Mouse (Mus musculus): ENCODE measurements around the gene Armh1. TPM values are rescaled to one million over a fixed set of nuclear protein-coding genes. Genes with fewer than 3 reads are reported as not detected.
"Not testable (repeated sequence)": the region's sequence is repeated elsewhere in the genome, so short reads cannot be mapped to it uniquely, and the experiment has no call there.

The Armh1 gene
- polyA plus RNA-seq, 1 experiment from 2014 or later = not detected

- not testable (repeated sequence) for H3K36me3 ChIP-seq (ENCODE audit: control insufficient read depth, insufficient read depth, low read length); H3K4me3 ChIP-seq (ENCODE audit: low read depth, low read length); H3K9ac ChIP-seq (ENCODE audit: low read depth, low read length); H3K4me1 ChIP-seq (replicated peaks; ENCODE audit: control insufficient read depth, insufficient read depth, low read length); H3K27me3 ChIP-seq (ENCODE audit: control insufficient read depth, insufficient read depth, low read length); DNase-seq (ENCODE audit: low spot score); H3K9me3 ChIP-seq (ENCODE audit: control insufficient read depth, low read length); ATAC-seq (ENCODE audit: low FRiP score); H3K27ac ChIP-seq (ENCODE audit: low read depth, low read length); H3K4me2 ChIP-seq (replicated peaks; ENCODE audit: low read depth, low read length)
- WGBS = 80% methylated on average over 6 of the region's 6 CpGs
Observed at GRCm38 (mm10) chr4:117259909-117260308, 8.0 kb upstream of the Armh1 start.

- Histone ChIP-seq H3K9ac (ENCODE audit: low read depth, low read length) (no peak overlapping the region), H3K27ac (ENCODE audit: low read depth, low read length) (no peak overlapping the region), H3K27me3 (ENCODE audit: control insufficient read depth, insufficient read depth, low read length) (no peaks in the 10 kb centered on the region), H3K9me3 (ENCODE audit: control insufficient read depth, low read length) (no peaks in the 10 kb centered on the region), H3K36me3 (ENCODE audit: control insufficient read depth, insufficient read depth, low read length) (no peaks in the 10 kb centered on the region), H3K4me1 (replicated peaks; ENCODE audit: control insufficient read depth, insufficient read depth, low read length) (no peaks in the 10 kb centered on the region), H3K4me2 (replicated peaks; ENCODE audit: low read depth, low read length) (no peak overlapping the region), H3K4me3 (ENCODE audit: low read depth, low read length) (no peak overlapping the region)
- no peak for ATAC-seq (ENCODE audit: low FRiP score)
- DNase-seq (ENCODE audit: low spot score) = no peak
- WGBS = 53% methylated on average over 6 of the region's 6 CpGs
Observed at GRCm38 (mm10) chr4:117254672-117255071, 2.7 kb upstream of the Armh1 start.

GRCm38 (mm10) chr4:117254017-117254627 is 2.2 kb upstream of the Armh1 start:
- Histone ChIP-seq H3K27ac (ENCODE audit: low read depth, low read length) (no peak overlapping the region), H3K36me3 (ENCODE audit: control insufficient read depth, insufficient read depth, low read length) (no peaks in the 10 kb centered on the region), H3K9ac (ENCODE audit: low read depth, low read length) (no peak overlapping the region), H3K27me3 (ENCODE audit: control insufficient read depth, insufficient read depth, low read length) (no peaks in the 10 kb centered on the region), H3K4me1 (replicated peaks; ENCODE audit: control insufficient read depth, insufficient read depth, low read length) (no peaks in the 10 kb centered on the region), H3K4me2 (replicated peaks; ENCODE audit: low read depth, low read length) (no peak overlapping the region), H3K4me3 (ENCODE audit: low read depth, low read length) (no peak overlapping the region), H3K9me3 (ENCODE audit: control insufficient read depth, low read length) (no peaks in the 10 kb centered on the region)
- DNase-seq (ENCODE audit: low spot score) = no peak
- 68% methylated on average over 5 of the region's 5 CpGs for WGBS
- no peak for ATAC-seq (ENCODE audit: low FRiP score)

- H3K9ac ChIP-seq (ENCODE audit: low read depth, low read length) = no peak overlapping the region
- H3K27ac ChIP-seq (ENCODE audit: low read depth, low read length) = no peak overlapping the region
- no peak for DNase-seq (ENCODE audit: low spot score)
- H3K4me2 ChIP-seq (replicated peaks; ENCODE audit: low read depth, low read length) = no peak overlapping the region
- H3K36me3 ChIP-seq (ENCODE audit: control insufficient read depth, insufficient read depth, low read length) = no peaks in the 10 kb centered on the region
- no peak overlapping the region for H3K4me3 ChIP-seq (ENCODE audit: low read depth, low read length)
- WGBS = 71% methylated on average over 12 of the region's 12 CpGs
- no peaks in the 10 kb centered on the region for H3K4me1 ChIP-seq (replicated peaks; ENCODE audit: control insufficient read depth, insufficient read depth, low read length)
- no peaks in the 10 kb centered on the region for H3K27me3 ChIP-seq (ENCODE audit: control insufficient read depth, insufficient read depth, low read length)
- no peaks in the 10 kb centered on the region for H3K9me3 ChIP-seq (ENCODE audit: control insufficient read depth, low read length)
- no peak for ATAC-seq (ENCODE audit: low FRiP score)
Observed at GRCm38 (mm10) chr4:117253218-117254016, 1.5 kb upstream of the Armh1 start.

GRCm38 (mm10) chr4:117252755-117253154 is 830 bp upstream of the Armh1 start:
- H3K27me3 ChIP-seq (ENCODE audit: control insufficient read depth, insufficient read depth, low read length) = no peaks in the 10 kb centered on the region
- WGBS = 86% methylated on average over 5 of the region's 5 CpGs
- no peak overlapping the region for H3K9ac ChIP-seq (ENCODE audit: low read depth, low read length)
- DNase-seq (ENCODE audit: low spot score) (no peak), ATAC-seq (ENCODE audit: low FRiP score) (no peak)
- H3K4me2 ChIP-seq (replicated peaks; ENCODE audit: low read depth, low read length) = 0 out of 2 replicates have a peak overlapping the region, but pooled peaks have one; percentile 51
- no peaks in the 10 kb centered on the region for H3K9me3 ChIP-seq (ENCODE audit: control insufficient read depth, low read length)
- no peaks in the 10 kb centered on the region for H3K36me3 ChIP-seq (ENCODE audit: control insufficient read depth, insufficient read depth, low read length)
- no peak overlapping the region for H3K27ac ChIP-seq (ENCODE audit: low read depth, low read length)
- no peak overlapping the region for H3K4me3 ChIP-seq (ENCODE audit: low read depth, low read length)
- H3K4me1 ChIP-seq (replicated peaks; ENCODE audit: control insufficient read depth, insufficient read depth, low read length) = no peaks in the 10 kb centered on the region

GRCm38 (mm10) chr4:117252351-117252750 is 426 bp upstream of the Armh1 start:
- peak overlapping the region; percentile 51 for H3K4me2 ChIP-seq (replicated peaks; ENCODE audit: low read depth, low read length)
- H3K36me3 ChIP-seq (ENCODE audit: control insufficient read depth, insufficient read depth, low read length) = no peaks in the 10 kb centered on the region
- ATAC-seq (ENCODE audit: low FRiP score) (peak; percentile 50), DNase-seq (ENCODE audit: low spot score) (no peak)
- H3K27ac ChIP-seq (ENCODE audit: low read depth, low read length) = peak overlapping the region; percentile 87; the same call in 1 of the 2 replicates
- H3K27me3 ChIP-seq (ENCODE audit: control insufficient read depth, insufficient read depth, low read length) = no peaks in the 10 kb centered on the region
- peak overlapping the region; percentile 69 for H3K9ac ChIP-seq (ENCODE audit: low read depth, low read length)
- no peaks in the 10 kb centered on the region for H3K4me1 ChIP-seq (replicated peaks; ENCODE audit: control insufficient read depth, insufficient read depth, low read length)
- H3K9me3 ChIP-seq (ENCODE audit: control insufficient read depth, low read length) = no peaks in the 10 kb centered on the region
- H3K4me3 ChIP-seq (ENCODE audit: low read depth, low read length) = peak overlapping the region; percentile 54
- 25% methylated on average over 5 of the region's 5 CpGs for WGBS

- no peaks in the 10 kb centered on the region for H3K27me3 ChIP-seq (ENCODE audit: control insufficient read depth, insufficient read depth, low read length)
- no peak overlapping the region for H3K9ac ChIP-seq (ENCODE audit: low read depth, low read length)
- 87% methylated on average over 1 of the region's 1 CpGs for WGBS
- ATAC-seq (ENCODE audit: low FRiP score) (no peak), DNase-seq (ENCODE audit: low spot score) (no peak)
- peak overlapping the region; percentile 54; the same call in 1 of the 2 replicates for H3K4me3 ChIP-seq (ENCODE audit: low read depth, low read length)
- H3K27ac ChIP-seq (ENCODE audit: low read depth, low read length) = no peak overlapping the region
- H3K36me3 ChIP-seq (ENCODE audit: control insufficient read depth, insufficient read depth, low read length) = no peaks in the 10 kb centered on the region
- H3K4me2 ChIP-seq (replicated peaks; ENCODE audit: low read depth, low read length) = peak overlapping the region; percentile 51
- H3K4me1 ChIP-seq (replicated peaks; ENCODE audit: control insufficient read depth, insufficient read depth, low read length) = no peaks in the 10 kb centered on the region
- no peaks in the 10 kb centered on the region for H3K9me3 ChIP-seq (ENCODE audit: control insufficient read depth, low read length)
Observed at GRCm38 (mm10) chr4:117250982-117251381, 943 bp downstream of the Armh1 start.

- Histone ChIP-seq H3K27ac (ENCODE audit: low read depth, low read length) (no peak overlapping the region), H3K27me3 (ENCODE audit: control insufficient read depth, insufficient read depth, low read length) (no peaks in the 10 kb centered on the region), H3K9me3 (ENCODE audit: control insufficient read depth, low read length) (no peaks in the 10 kb centered on the region), H3K36me3 (ENCODE audit: control insufficient read depth, insufficient read depth, low read length) (no peaks in the 10 kb centered on the region), H3K4me1 (replicated peaks; ENCODE audit: control insufficient read depth, insufficient read depth, low read length) (no peaks in the 10 kb centered on the region), H3K4me2 (replicated peaks; ENCODE audit: low read depth, low read length) (no peak overlapping the region), H3K9ac (ENCODE audit: low read depth, low read length) (no peak overlapping the region), H3K4me3 (ENCODE audit: low read depth, low read length) (no peak overlapping the region)
- no peak for DNase-seq (ENCODE audit: low spot score)
- WGBS = 87% methylated on average over 6 of the region's 6 CpGs
- ATAC-seq (ENCODE audit: low FRiP score) = no peak
Observed at GRCm38 (mm10) chr4:117240867-117241266, 11.1 kb downstream of the Armh1 start.

GRCm38 (mm10) chr4:117239153-117239552 is 12.8 kb downstream of the Armh1 start:
- Histone ChIP-seq H3K27ac (ENCODE audit: low read depth, low read length) (no peak overlapping the region), H3K4me3 (ENCODE audit: low read depth, low read length) (no peak overlapping the region), H3K9ac (ENCODE audit: low read depth, low read length) (no peak overlapping the region), H3K4me1 (replicated peaks; ENCODE audit: control insufficient read depth, insufficient read depth, low read length) (no peaks in the 10 kb centered on the region), H3K4me2 (replicated peaks; ENCODE audit: low read depth, low read length) (no peak overlapping the region), H3K9me3 (ENCODE audit: control insufficient read depth, low read length) (no peaks in the 10 kb centered on the region), H3K36me3 (ENCODE audit: control insufficient read depth, insufficient read depth, low read length) (no peaks in the 10 kb centered on the region), H3K27me3 (ENCODE audit: control insufficient read depth, insufficient read depth, low read length) (no peaks in the 10 kb centered on the region)
- 58% methylated on average over 2 of the region's 2 CpGs for WGBS
- no peak for DNase-seq (ENCODE audit: low spot score)
- ATAC-seq (ENCODE audit: low FRiP score) = no peak

All from hindbrain, embryonic 11.5 days (tissue).